Mouse (Mus musculus) ovary, adult 10 weeks (tissue): Measurements from ENCODE around the gene Ankef1. TPM values are rescaled to one million over a fixed set of nuclear protein-coding genes. Genes with fewer than 3 reads are reported as not detected.

Experiments used
- polyA plus RNA-seq: library from polyadenylated mRNA; stranded (reverse); fragments of 350-450 nt; fragmentation: Illumina TruSeq; extraction: RNeasy Lipid Tissue Mini Kit (QIAGEN cat#74804); gene quantifications from one replicate; pipeline ENCODE4 v1.2.3, GENCODE M21; 2014

Ankef1 gene
- 5.2 TPM for polyA plus RNA-seq

GRCm38 (mm10) chr2:136501651-136502050, at the start of gene Ankef1:
TSS of gene Ankef1 (plus strand) at chr2:136501910.

Other genes with a start within 250 kb of the Ankef1 start
- 2.5 TPM for gene Pak7, start 113.9 kb upstream of the Ankef1 start, polyA plus RNA-seq
- gene Snap25, start 211.5 kb downstream of the Ankef1 start, polyA plus RNA-seq = 0.46 TPM